In genomic region chr15:12215415-12215718, GRCm38 (mm10) we compare ENCODE assay signal across 9 mouse cellular contexts. TPM values are rescaled to one million over a fixed set of nuclear protein-coding genes. Genes with fewer than 3 reads are reported as not detected.
A peak's percentile ranks its signal among the peaks of the same experiment; 100 is the strongest.
DNase-seq lines count a peak whose midpoint lies in the region.
"Had no signal": no experiment of that assay in that cellular context is flagged by ENCODE, and none has a peak within 500 bp of the region (broad histone marks: within the 10 kb centered on the region; RNA-seq: fewer than 3 reads in every experiment).

No protein-coding gene starts in this region.

- DNase-seq in left cerebral cortex, adult 11 months (ENCODE audit: low spot score): peak; percentile 66
- DNase-seq in left cerebral cortex, postnatal 10 days (ENCODE audit: extremely low spot score in 1 of 2, low spot score in 2 of 2): no peak
- peak; percentile 88 for DNase-seq in cerebellum, adult 9-10 months
- DNase-seq in layer of hippocampus, adult 8-10 months (ENCODE audit: low spot score in 2 of 2): peak; percentile 84 to 90
- peak; percentile 81 to 86 for DNase-seq in right cerebral cortex, postnatal 36 days (ENCODE audit: low spot score in 2 of 2)
- DNase-seq in kidney, postnatal 36 days: no peak
- no peak for DNase-seq in gastrocnemius, adult 8-10 months (ENCODE audit: low spot score in 2 of 2)
- DNase-seq: kidney, adult 8-10 months; thymus, postnatal 25 days had no signal

- intact Hi-C loops in left cerebral cortex, postnatal 10 days (cut with DNase I): no loop called here

RNA-seq across cellular contexts. Expression of gene Mtmr12, which starts 10.5 kb away (rescaled TPM):
- total RNA-seq in left cerebral cortex, postnatal 10 days (2021): 10 to 100 TPM; 16.3 to 17.6 TPM
- 10 to 100 TPM; 56.7 to 62.5 (median 59.0) TPM for total RNA-seq in layer of hippocampus, adult 8-10 months (2022)
- total RNA-seq in gastrocnemius, adult 8-10 months (2022): 1 to 10 TPM; 2.7 to 4.6 (median 3.7) TPM

Comparison
In these comparisons a context has a peak if more than half of its experiments do, and no peak if none do; other contexts are left out.
1. DNase-seq: peak in left cerebral cortex, adult 11 months (single experiment), cerebellum, adult 9-10 months (single experiment), layer of hippocampus, adult 8-10 months (2 of 2) and right cerebral cortex, postnatal 36 days (2 of 2); none in left cerebral cortex, postnatal 10 days (0 of 2), kidney, postnatal 36 days (0 of 2) and gastrocnemius, adult 8-10 months (0 of 2).